14 mouse cellular contexts compared by ENCODE assay signal in genomic region chr1:40002129-40002727, GRCm38 (mm10).
DNase-seq lines count a peak whose midpoint lies in the region; ATAC-seq and TF ChIP-seq lines count a peak whose summit lies in the region.
"Had no signal": no experiment of that assay in that cellular context is flagged by ENCODE, and none has a peak within 500 bp of the region (broad histone marks: within the 10 kb centered on the region; RNA-seq: fewer than 3 reads in every experiment).

No protein-coding gene starts in this region.

- H3K9me3 ChIP-seq in forebrain, postnatal 0 days (ENCODE audit: low read length) = no peaks in the 10 kb centered on the region
- no peaks in the 10 kb centered on the region for H3K9me3 ChIP-seq in forebrain, embryonic 15.5 days
- H3K9me3 ChIP-seq in liver, embryonic 11.5 days (ENCODE audit: control insufficient read depth, low read length) = no peaks in the 10 kb centered on the region
- H3K9me3 ChIP-seq: midbrain, embryonic 15.5 days had no signal

- H3K4me3 ChIP-seq in forebrain, postnatal 0 days (ENCODE audit: low read depth, low read length) = no peak overlapping the region
- H3K4me3 ChIP-seq in forebrain, embryonic 15.5 days = no peak overlapping the region
- no peak overlapping the region for H3K4me3 ChIP-seq in liver, embryonic 11.5 days (ENCODE audit: low read depth, low read length)
- H3K4me3 ChIP-seq: erythroblast, embryonic 14.5 days; midbrain, embryonic 15.5 days had no signal

- no peaks in the 10 kb centered on the region for H3K27me3 ChIP-seq in forebrain, postnatal 0 days (ENCODE audit: insufficient read depth, low read length)
- no peaks in the 10 kb centered on the region for H3K27me3 ChIP-seq in forebrain, embryonic 15.5 days
- H3K27me3 ChIP-seq in liver, embryonic 11.5 days (replicated peaks; ENCODE audit: control insufficient read depth, insufficient read depth, low read length) = no peaks in the 10 kb centered on the region
- H3K27me3 ChIP-seq: midbrain, embryonic 15.5 days had no signal

- peak; percentile 35 for TF ChIP-seq CTCF in forebrain, postnatal 0 days (IDR thresholded peaks at IDR 0.05; ENCODE audit: low read depth)

- 79% methylated on average over 4 of the region's 4 CpGs for WGBS in forebrain, postnatal 0 days
- WGBS in forebrain, embryonic 15.5 days = 83% methylated on average over 4 of the region's 4 CpGs
- 75% methylated on average over 4 of the region's 4 CpGs for WGBS in liver, embryonic 11.5 days

- H3K27ac ChIP-seq in forebrain, postnatal 0 days (ENCODE audit: low read depth, low read length) = no peak overlapping the region
- no peak overlapping the region for H3K27ac ChIP-seq in forebrain, embryonic 15.5 days (replicated peaks)
- H3K27ac ChIP-seq in liver, embryonic 11.5 days (ENCODE audit: low read depth, low read length) = no peak overlapping the region
- H3K27ac ChIP-seq: hindbrain, postnatal 0 days; midbrain, embryonic 15.5 days had no signal

- H3K9ac ChIP-seq in forebrain, postnatal 0 days = no peak overlapping the region
- no peak overlapping the region for H3K9ac ChIP-seq in forebrain, embryonic 15.5 days (replicated peaks)
- no peak overlapping the region for H3K9ac ChIP-seq in liver, embryonic 11.5 days (ENCODE audit: low read depth, low read length)
- H3K9ac ChIP-seq: midbrain, embryonic 15.5 days had no signal

- ATAC-seq in forebrain, postnatal 0 days = no peak
- ATAC-seq in forebrain, embryonic 15.5 days (replicated peaks) = no peak
- ATAC-seq in liver, embryonic 11.5 days (replicated peaks; ENCODE audit: low FRiP score) = no peak
- ATAC-seq: hindbrain, postnatal 0 days; midbrain, embryonic 15.5 days had no signal

- no peak overlapping the region for H3K4me2 ChIP-seq in forebrain, postnatal 0 days (ENCODE audit: low read depth)
- no peak overlapping the region for H3K4me2 ChIP-seq in forebrain, embryonic 15.5 days (replicated peaks)
- no peak overlapping the region for H3K4me2 ChIP-seq in liver, embryonic 11.5 days
- H3K4me2 ChIP-seq: midbrain, embryonic 15.5 days had no signal

- H3K36me3 ChIP-seq in forebrain, postnatal 0 days (ENCODE audit: insufficient read depth) = peaks cover 76% of the 10 kb centered on the region
- peaks cover 83% of the 10 kb centered on the region for H3K36me3 ChIP-seq in forebrain, embryonic 15.5 days
- H3K36me3 ChIP-seq in liver, embryonic 11.5 days (ENCODE audit: control insufficient read depth, insufficient read depth, low read length) = peaks cover 22% of the 10 kb centered on the region

- H3K4me1 ChIP-seq in forebrain, postnatal 0 days (ENCODE audit: insufficient read depth) = no peaks in the 10 kb centered on the region
- no peaks in the 10 kb centered on the region for H3K4me1 ChIP-seq in forebrain, embryonic 15.5 days
- H3K4me1 ChIP-seq in liver, embryonic 11.5 days (replicated peaks; ENCODE audit: control insufficient read depth, insufficient read depth, low read length) = no peaks in the 10 kb centered on the region
- H3K4me1 ChIP-seq: midbrain, embryonic 15.5 days had no signal

- DNase-seq in forebrain, postnatal 0 days = no peak
- peak; percentile 43 to 55 for DNase-seq in spleen, postnatal 36 days (ENCODE audit: low spot score in 2 of 2)
- no peak for DNase-seq in spleen, postnatal 4 days (ENCODE audit: low spot score in 2 of 2)
- peak; percentile 13 for DNase-seq in fat pad, adult 2 months (ENCODE audit: extremely low read depth, low read depth, low spot score)
- no peak for DNase-seq in kidney, adult 8-10 months
- DNase-seq in adrenal gland, postnatal 25 days = no peak
- DNase-seq in liver, embryonic 11.5 days (ENCODE audit: low spot score) = no peak
- DNase-seq: adrenal gland, adult 8-10 months; cerebellum, adult 18-20 months; spleen, adult 18-20 months had no signal

Comparison
In these comparisons a context has a peak if more than half of its experiments do, and no peak if none do; other contexts are left out.
1. DNase-seq: peak in spleen, postnatal 36 days (2 of 2) and fat pad, adult 2 months (single experiment); none in forebrain, postnatal 0 days (single experiment), spleen, postnatal 4 days (0 of 2), kidney, adult 8-10 months (0 of 2), adrenal gland, postnatal 25 days (single experiment) and liver, embryonic 11.5 days (single experiment).